Mouse (Mus musculus) hindbrain, postnatal 0 days (tissue): ENCODE results near the gene Parva. TPM values are rescaled to one million over a fixed set of nuclear protein-coding genes. Genes with fewer than 3 reads are reported as not detected.

ENCODE experiments used
- ATAC-seq: fragments of 200-750 bp; cut with Nextera tagmentation; 2 replicates; pipeline ENCODE4 v1.8.0; 2017; ENCODE audit warnings: mild to moderate bottlenecking, moderate TSS enrichment, moderate library complexity
- DNase-seq: peaks from one replicate; pipeline ENCODE4 v3.0.0-alpha.2; 2015; ENCODE audit warnings: low spot score
- H3K27ac ChIP-seq: fragments of 300-500 bp; sonication (generic); 2 replicates; pipeline ENCODE4 v1.5.1; 2014; ENCODE audit warnings: mild to moderate bottlenecking
- H3K27me3 ChIP-seq: fragments of 300-500 bp; sonication (generic); 2 replicates; pipeline ENCODE4 v1.6.1; 2014; ENCODE audit warnings: low read length, mixed read lengths; ENCODE audit not compliant: insufficient read depth
- H3K36me3 ChIP-seq: fragments of 300-500 bp; sonication (generic); 2 replicates; pipeline ENCODE4 v1.6.1; 2014; ENCODE audit warnings: low read length, mixed read lengths; ENCODE audit not compliant: insufficient read depth
- H3K4me1 ChIP-seq: fragments of 300-500 bp; sonication (generic); 2 replicates; pipeline ENCODE4 v1.6.1; 2014; ENCODE audit warnings: antibody characterized with exemption, low read length, mixed read lengths; ENCODE audit not compliant: insufficient read depth
- H3K4me2 ChIP-seq: fragments of 300-500 bp; sonication (generic); 2 replicates; pipeline ENCODE4 v1.6.1; 2014; ENCODE audit warnings: low read depth, mild to moderate bottlenecking, low read length, moderate library complexity, mixed read lengths
- H3K4me3 ChIP-seq: fragments of 300-500 bp; sonication (generic); 2 replicates; pipeline ENCODE4 v1.5.1; 2014; ENCODE audit warnings: low read length
- H3K9ac ChIP-seq: fragments of 300-500 bp; sonication (generic); replicated peaks from 2 replicates; pipeline ENCODE4 v1.6.1; 2014; ENCODE audit warnings: mild to moderate bottlenecking, low read length, moderate library complexity, mixed read lengths
- H3K9me3 ChIP-seq: fragments of 300-500 bp; sonication (generic); 2 replicates; pipeline ENCODE4 v1.6.1; 2016; ENCODE audit warnings: low read length, mixed read lengths
- CTCF ChIP-seq: IDR thresholded peaks from 2 replicates; pipeline ENCODE4 v1.5.1; 2016; ENCODE audit warnings: antibody characterized with exemption, control low read depth, low read depth
- WGBS: fragments of 180-500 bp; shearing (Covaris S2); extraction: QIAGEN DNeasy Blood & Tissue Kit; methylation state at CpG from one replicate; pipeline ENCODE4 v1.1.7; 2014; 5-methylcytosine and 5-hydroxymethylcytosine counted together
- polyA plus RNA-seq: library from polyadenylated mRNA; unstranded; fragments of >200 nt; fragmentation: Nextera tagmentation; extraction: Ambion mirVana; gene quantifications from 2 replicates; pipeline ENCODE4 v1.2.1, GENCODE M21; 2015
- total RNA-seq: library from RNA; depleted of rRNA; stranded (reverse); fragments of >200 nt; gene quantifications from 2 replicates; pipeline ENCODE4 v1.2.3, GENCODE M21; 2014

Gene Parva
- total and polyA plus RNA-seq, 2 experiments from 2014 or later: 26.3 to 34.0 TPM

GRCm38 (mm10) chr7:112502845-112503244 is 75.5 kb downstream of the Parva start:
- Histone ChIP-seq H3K27ac (no peak overlapping the region), H3K9ac (no peak overlapping the region), H3K4me2 (peak overlapping the region; percentile 47), H3K9me3 (no peaks in the 10 kb centered on the region), H3K27me3 (no peaks in the 10 kb centered on the region), H3K4me3 (no peak overlapping the region), H3K36me3 (no peaks in the 10 kb centered on the region), H3K4me1 (peaks cover 12% of the 10 kb centered on the region; the same call in 1 of the 2 replicates)
- 23% methylated on average over 5 of the region's 5 CpGs for WGBS
- no peak for TF ChIP-seq CTCF
- ATAC-seq: no peak; the same call in 1 of the 2 replicates
- no peak for DNase-seq

GRCm38 (mm10) chr7:112503448-112503847 is 76.1 kb downstream of the Parva start:
- no peak overlapping the region for H3K4me2 ChIP-seq
- H3K27ac ChIP-seq: no peak overlapping the region
- DNase-seq (no peak), ATAC-seq (no peak)
- H3K9me3 ChIP-seq: no peaks in the 10 kb centered on the region
- TF ChIP-seq CTCF: no peak
- no peak overlapping the region for H3K4me3 ChIP-seq
- H3K36me3 ChIP-seq: no peaks in the 10 kb centered on the region
- no peak overlapping the region for H3K9ac ChIP-seq
- 62% methylated on average over 6 of the region's 6 CpGs for WGBS
- H3K4me1 ChIP-seq: peaks cover 12% of the 10 kb centered on the region; the same call in 1 of the 2 replicates
- no peaks in the 10 kb centered on the region for H3K27me3 ChIP-seq

- DNase-seq (no peak), ATAC-seq (no peak)
- H3K4me1 ChIP-seq: peaks cover 12% of the 10 kb centered on the region; the same call in 1 of the 2 replicates
- 87% methylated on average over 3 of the region's 3 CpGs for WGBS
- H3K27ac ChIP-seq: no peak overlapping the region
- H3K9me3 ChIP-seq: no peaks in the 10 kb centered on the region
- H3K4me3 ChIP-seq: no peak overlapping the region
- H3K4me2 ChIP-seq: no peak overlapping the region
- no peaks in the 10 kb centered on the region for H3K27me3 ChIP-seq
- H3K9ac ChIP-seq: no peak overlapping the region
- no peaks in the 10 kb centered on the region for H3K36me3 ChIP-seq
- no peak for TF ChIP-seq CTCF
These were observed 76.6 kb downstream of the Parva start for GRCm38 (mm10) chr7:112503917-112504316.

GRCm38 (mm10) chr7:112509107-112509506 is 81.8 kb downstream of the Parva start:
- Histone ChIP-seq H3K27ac (0 out of 2 replicates have a peak overlapping the region, but pooled peaks have one; percentile 11), H3K9me3 (no peaks in the 10 kb centered on the region), H3K36me3 (no peaks in the 10 kb centered on the region), H3K4me3 (no peak overlapping the region), H3K4me2 (no peak overlapping the region), H3K27me3 (no peaks in the 10 kb centered on the region), H3K4me1 (peaks cover 3% of the 10 kb centered on the region; the same call in 1 of the 2 replicates), H3K9ac (no peak overlapping the region)
- WGBS: 81% methylated on average over 8 of the region's 8 CpGs
- DNase-seq: no peak
- no peak for TF ChIP-seq CTCF
- no peak for ATAC-seq

- H3K9ac ChIP-seq: no peak overlapping the region
- ATAC-seq (no peak), DNase-seq (no peak)
- H3K9me3 ChIP-seq: no peaks in the 10 kb centered on the region
- no peak for TF ChIP-seq CTCF
- H3K27ac ChIP-seq: peak overlapping the region; percentile 15; the same call in 1 of the 2 replicates
- H3K4me1 ChIP-seq: peaks cover 3% of the 10 kb centered on the region; the same call in 1 of the 2 replicates
- H3K36me3 ChIP-seq: no peaks in the 10 kb centered on the region
- H3K4me3 ChIP-seq: no peak overlapping the region
- 47% methylated on average over 10 of the region's 10 CpGs for WGBS
- no peak overlapping the region for H3K4me2 ChIP-seq
- H3K27me3 ChIP-seq: no peaks in the 10 kb centered on the region
These were observed 83.2 kb downstream of the Parva start for GRCm38 (mm10) chr7:112510336-112511048.

GRCm38 (mm10) chr7:112511309-112511708 is 84.0 kb downstream of the Parva start:
- ATAC-seq (no peak), DNase-seq (no peak)
- Histone ChIP-seq H3K36me3 (no peaks in the 10 kb centered on the region), H3K9ac (no peak overlapping the region), H3K27me3 (no peaks in the 10 kb centered on the region), H3K9me3 (no peaks in the 10 kb centered on the region), H3K27ac (no peak overlapping the region), H3K4me3 (no peak overlapping the region), H3K4me2 (no peak overlapping the region), H3K4me1 (peaks cover 3% of the 10 kb centered on the region; the same call in 1 of the 2 replicates)
- no peak for TF ChIP-seq CTCF
- WGBS: 61% methylated on average over 8 of the region's 8 CpGs

GRCm38 (mm10) chr7:112512257-112512656 is 85.0 kb downstream of the Parva start:
- H3K9ac ChIP-seq: no peak overlapping the region
- TF ChIP-seq CTCF: no peak
- H3K36me3 ChIP-seq: no peaks in the 10 kb centered on the region
- H3K27ac ChIP-seq: no peak overlapping the region
- no peak overlapping the region for H3K4me3 ChIP-seq
- H3K4me2 ChIP-seq: no peak overlapping the region
- WGBS: 26% methylated on average over 3 of the region's 3 CpGs
- DNase-seq: no peak
- H3K4me1 ChIP-seq: peaks cover 3% of the 10 kb centered on the region; the same call in 1 of the 2 replicates
- H3K27me3 ChIP-seq: no peaks in the 10 kb centered on the region
- no peaks in the 10 kb centered on the region for H3K9me3 ChIP-seq
- no peak for ATAC-seq
